Mouse (Mus musculus): ENCODE measurements around the gene Cap1. TPM values are rescaled to one million over a fixed set of nuclear protein-coding genes. Genes with fewer than 3 reads are reported as not detected.

Gene Cap1
- total RNA-seq, 2 experiments from 2014 or later = 122 to 132 TPM

GRCm38 (mm10) chr4:122890881-122891481 lies 5.1 kb upstream of the Cap1 start:
- no peak for ATAC-seq (replicated peaks; ENCODE audit: poor library complexity, severe bottlenecking)

GRCm38 (mm10) chr4:122887336-122887735 lies 1.5 kb upstream of the Cap1 start:
- ATAC-seq (replicated peaks; ENCODE audit: poor library complexity, severe bottlenecking) = no peak

GRCm38 (mm10) chr4:122886579-122887254 lies 861 bp upstream of the Cap1 start:
- ATAC-seq (replicated peaks; ENCODE audit: poor library complexity, severe bottlenecking) = peak; percentile 22

GRCm38 (mm10) chr4:122884481-122885340 lies 1.1 kb downstream of the Cap1 start:
- peak; percentile 18 for ATAC-seq (replicated peaks; ENCODE audit: poor library complexity, severe bottlenecking)

GRCm38 (mm10) chr4:122884051-122884450 lies 1.8 kb downstream of the Cap1 start:
- peak; percentile 12 for ATAC-seq (replicated peaks; ENCODE audit: poor library complexity, severe bottlenecking)

GRCm38 (mm10) chr4:122883294-122883693 lies 2.6 kb downstream of the Cap1 start:
- ATAC-seq (replicated peaks; ENCODE audit: poor library complexity, severe bottlenecking) = no peak

- ATAC-seq (replicated peaks; ENCODE audit: poor library complexity, severe bottlenecking) = no peak
These were observed 3.3 kb downstream of the Cap1 start for GRCm38 (mm10) chr4:122882544-122882943.

GRCm38 (mm10) chr4:122878333-122879070 lies 7.4 kb downstream of the Cap1 start:
- no peak for ATAC-seq (replicated peaks; ENCODE audit: poor library complexity, severe bottlenecking)

- no peak for ATAC-seq (replicated peaks; ENCODE audit: poor library complexity, severe bottlenecking)
These were observed 12.3 kb downstream of the Cap1 start for GRCm38 (mm10) chr4:122873512-122873911.

GRCm38 (mm10) chr4:122873003-122873402 lies 12.9 kb downstream of the Cap1 start:
- no peak for ATAC-seq (replicated peaks; ENCODE audit: poor library complexity, severe bottlenecking)

GRCm38 (mm10) chr4:122871989-122872388 lies 13.9 kb downstream of the Cap1 start:
- ATAC-seq (replicated peaks; ENCODE audit: poor library complexity, severe bottlenecking) = peak; percentile 94

GRCm38 (mm10) chr4:122871269-122871668 lies 14.6 kb downstream of the Cap1 start:
- 0 out of 2 replicates have a peak, but pooled peaks have one; percentile 1 for ATAC-seq (replicated peaks; ENCODE audit: poor library complexity, severe bottlenecking)

GRCm38 (mm10) chr4:122870741-122871140 lies 15.1 kb downstream of the Cap1 start:
- ATAC-seq (replicated peaks; ENCODE audit: poor library complexity, severe bottlenecking) = no peak

- peak; percentile 40 for ATAC-seq (replicated peaks; ENCODE audit: poor library complexity, severe bottlenecking)
These were observed 15.8 kb downstream of the Cap1 start for GRCm38 (mm10) chr4:122870027-122870426.

GRCm38 (mm10) chr4:122868041-122868440 lies 17.8 kb downstream of the Cap1 start:
- ATAC-seq (replicated peaks; ENCODE audit: poor library complexity, severe bottlenecking) = no peak

- no peak for ATAC-seq (replicated peaks; ENCODE audit: poor library complexity, severe bottlenecking)
These were observed 24.0 kb downstream of the Cap1 start for GRCm38 (mm10) chr4:122861836-122862235.

GRCm38 (mm10) chr4:122859096-122859674 lies 26.7 kb downstream of the Cap1 start:
- ATAC-seq (replicated peaks; ENCODE audit: poor library complexity, severe bottlenecking) = peak; percentile 49

GRCm38 (mm10) chr4:122857909-122858308 lies 27.9 kb downstream of the Cap1 start:
- ATAC-seq (replicated peaks; ENCODE audit: poor library complexity, severe bottlenecking) = 0 out of 2 replicates have a peak, but pooled peaks have one; percentile 13

GRCm38 (mm10) chr4:122854770-122855169 lies 31.1 kb downstream of the Cap1 start:
- ATAC-seq (replicated peaks; ENCODE audit: poor library complexity, severe bottlenecking) = no peak

GRCm38 (mm10) chr4:122853691-122854090 lies 32.2 kb downstream of the Cap1 start:
- peak; percentile 88 for ATAC-seq (replicated peaks; ENCODE audit: poor library complexity, severe bottlenecking)

Measured in granulocyte monocyte progenitor cell, adult 5-6 weeks (primary cell).